Mouse (Mus musculus) erythroblast, embryonic 14.5 days (primary cell): ENCODE data around the gene Upb1.
"Not testable (repeated sequence)": the region's sequence is repeated elsewhere in the genome, so short reads cannot be mapped to it uniquely, and the experiment has no call there.

Experiments used
- GATA1 ChIP-seq: IDR thresholded peaks from 2 replicates; pipeline ENCODE4 v1.6.1; 2012; ENCODE audit warnings: low read length, inconsistent platforms, mixed read lengths
- TAL1 ChIP-seq: IDR thresholded peaks from 3 replicates; pipeline ENCODE4 v1.6.1; 2012; ENCODE audit warnings: low read length, inconsistent platforms, mixed read lengths

DNA sequence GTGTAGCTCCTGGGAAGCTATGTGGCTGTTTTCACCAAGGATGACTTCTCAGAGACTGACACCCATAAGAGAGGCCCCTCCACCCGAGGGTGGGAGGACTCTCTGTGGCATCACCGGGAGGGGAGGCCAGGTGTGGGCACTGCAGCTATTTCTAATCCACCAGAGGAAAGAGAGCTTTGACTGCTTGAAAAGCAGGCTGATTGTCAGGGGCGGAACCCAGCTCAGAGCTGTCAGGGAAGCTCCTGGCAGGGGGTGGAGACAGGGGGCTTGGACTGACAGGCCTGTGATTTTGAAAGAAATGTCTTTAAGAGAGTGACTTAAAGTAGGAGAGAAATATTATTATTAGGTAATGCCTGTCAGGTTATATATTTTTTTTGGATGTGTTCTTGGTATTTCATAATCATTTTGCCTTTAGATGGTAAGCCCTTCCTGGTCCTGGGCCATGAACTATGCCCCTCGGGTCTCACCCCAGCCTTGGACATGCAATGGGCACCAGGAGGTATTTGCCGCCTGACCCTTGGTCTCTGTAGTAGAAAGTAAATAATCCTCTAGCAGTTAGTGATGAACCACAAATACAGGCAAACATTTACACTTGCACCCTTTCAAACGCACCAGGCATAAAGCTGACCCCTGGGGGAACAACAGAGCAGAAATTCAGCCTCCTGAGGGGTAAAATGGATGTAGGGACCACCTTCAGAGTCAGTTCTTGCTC is 74.4 kb downstream of the Upb1 start:
- TF ChIP-seq GATA1, TAL1: not testable (repeated sequence)
